Mouse (Mus musculus) kidney, postnatal 0 days (tissue): ENCODE data around the gene Tank. TPM values are rescaled to one million over a fixed set of nuclear protein-coding genes. Genes with fewer than 3 reads are reported as not detected.

Source experiments
- ATAC-seq: fragments of 200-750 bp; cut with Nextera tagmentation; replicated peaks from 2 replicates; pipeline ENCODE4 v1.8.0; 2017; ENCODE audit warnings: low read depth, moderate number of reproducible peaks, moderate TSS enrichment, moderate library complexity; ENCODE audit not compliant: low FRiP score
- DNase-seq: peaks from one replicate; pipeline ENCODE4 v3.0.0-alpha.2; 2016; ENCODE audit warnings: low spot score
- H3K27ac ChIP-seq: fragments of 300-500 bp; sonication (generic); 2 replicates; pipeline ENCODE4 v1.5.1; 2014; ENCODE audit warnings: mild to moderate bottlenecking
- H3K27me3 ChIP-seq: fragments of 300-500 bp; sonication (generic); 2 replicates; pipeline ENCODE4 v1.6.1; 2014; ENCODE audit warnings: low read length, mixed read lengths; ENCODE audit not compliant: insufficient read depth
- H3K36me3 ChIP-seq: fragments of 300-500 bp; sonication (generic); 2 replicates; pipeline ENCODE4 v1.6.1; 2014; ENCODE audit warnings: low read length, mixed read lengths; ENCODE audit not compliant: insufficient read depth
- H3K4me1 ChIP-seq: fragments of 300-500 bp; sonication (generic); replicated peaks from 2 replicates; pipeline ENCODE4 v1.6.1; 2014; ENCODE audit warnings: antibody characterized with exemption, low read length, mixed read lengths; ENCODE audit not compliant: insufficient read depth
- H3K4me2 ChIP-seq: fragments of 300-500 bp; sonication (generic); 2 replicates; pipeline ENCODE4 v1.6.1; 2014; ENCODE audit warnings: mild to moderate bottlenecking, low read length, moderate library complexity, mixed read lengths
- H3K4me3 ChIP-seq: fragments of 300-500 bp; sonication (generic); replicated peaks from 2 replicates; pipeline ENCODE4 v1.5.1; 2014; ENCODE audit warnings: low read depth, low read length
- H3K9ac ChIP-seq: fragments of 300-500 bp; sonication (generic); 2 replicates; pipeline ENCODE4 v1.6.1; 2014; ENCODE audit warnings: low read depth, low read length
- H3K9me3 ChIP-seq: fragments of 300-500 bp; sonication (generic); replicated peaks from 2 replicates; pipeline ENCODE4 v1.6.1; 2016; ENCODE audit warnings: low read length, inconsistent platforms, mixed read lengths
- CTCF ChIP-seq: IDR thresholded peaks from 2 replicates; pipeline ENCODE4 v1.5.1; 2016; ENCODE audit warnings: antibody characterized with exemption, low read depth, mild to moderate bottlenecking, moderate library complexity
- WGBS: fragments of 180-500 bp; shearing (Covaris S2); extraction: QIAGEN DNeasy Blood & Tissue Kit; methylation state at CpG from one replicate; pipeline ENCODE4 v1.1.7; 2014; 5-methylcytosine and 5-hydroxymethylcytosine counted together
- polyA plus RNA-seq: library from polyadenylated mRNA; unstranded; fragments of >200 nt; fragmentation: Nextera tagmentation; extraction: Ambion mirVana; gene quantifications from 2 replicates; pipeline ENCODE4 v1.2.1, GENCODE M21; 2015

Gene Tank
- polyA plus RNA-seq, 1 experiment from 2014 or later, result 21.9 TPM

- no peak overlapping the region for H3K4me2 ChIP-seq
- H3K27me3 ChIP-seq, result no peaks in the 10 kb centered on the region
- no peaks in the 10 kb centered on the region for H3K9me3 ChIP-seq
- ATAC-seq (0 out of 2 replicates have a peak, but pooled peaks have one; percentile 40), DNase-seq (peak; percentile 81)
- no peak overlapping the region for H3K9ac ChIP-seq
- H3K4me3 ChIP-seq, result no peak overlapping the region
- TF ChIP-seq CTCF, result peak; percentile 95
- H3K36me3 ChIP-seq, result 0 out of 2 replicates have a peak, but pooled peaks cover 3% of the 10 kb centered on the region
- H3K4me1 ChIP-seq, result no peaks in the 10 kb centered on the region
- WGBS, result 55% methylated on average over 6 of the region's 6 CpGs
- no peak overlapping the region for H3K27ac ChIP-seq
Measured at GRCm38 (mm10) chr2:61642452-61643368, 64.3 kb downstream of the Tank start.

- Histone ChIP-seq H3K9me3 (no peaks in the 10 kb centered on the region), H3K27ac (no peak overlapping the region), H3K4me2 (no peak overlapping the region), H3K36me3 (peaks cover 3% of the 10 kb centered on the region; the same call in 1 of the 2 replicates), H3K27me3 (no peaks in the 10 kb centered on the region; the same call in 1 of the 2 replicates), H3K4me3 (no peak overlapping the region), H3K9ac (no peak overlapping the region), H3K4me1 (peaks cover 8% of the 10 kb centered on the region; the same call in 1 of the 2 replicates)
- DNase-seq, result no peak
- no peak for ATAC-seq
- 84% methylated on average over 4 of the region's 4 CpGs for WGBS
- TF ChIP-seq CTCF, result no peak
Measured at GRCm38 (mm10) chr2:61651206-61651605, 72.8 kb downstream of the Tank start.

DNA sequence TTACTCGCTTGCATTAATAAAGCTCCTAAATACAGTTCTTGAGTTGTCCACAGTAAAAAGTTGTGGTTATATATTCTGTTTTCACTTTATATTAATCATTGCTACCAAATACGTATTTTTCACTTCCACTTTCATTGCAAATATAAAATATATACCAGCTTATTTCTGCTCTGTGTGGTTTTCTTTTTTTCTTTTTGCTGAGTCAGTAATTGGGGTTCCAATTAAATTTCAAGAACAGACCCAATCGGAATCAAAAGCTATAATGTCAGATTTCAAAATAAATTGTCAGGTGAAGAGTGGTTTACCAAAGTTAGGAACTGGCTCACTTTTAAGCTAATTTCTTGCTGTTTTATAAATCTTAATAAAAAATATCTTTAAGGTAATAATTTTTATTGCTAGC, 73.3 kb downstream of the Tank start:
- H3K9me3 ChIP-seq, result no peaks in the 10 kb centered on the region
- DNase-seq, result no peak
- H3K36me3 ChIP-seq, result peaks cover 2% of the 10 kb centered on the region; the same call in 1 of the 2 replicates
- H3K4me1 ChIP-seq, result peaks cover 9% of the 10 kb centered on the region; the same call in 1 of the 2 replicates
- H3K4me3 ChIP-seq, result no peak overlapping the region
- no peak overlapping the region for H3K9ac ChIP-seq
- TF ChIP-seq CTCF, result no peak
- H3K27ac ChIP-seq, result no peak overlapping the region
- 83% methylated on average over 3 of the region's 3 CpGs for WGBS
- H3K4me2 ChIP-seq, result no peak overlapping the region
- ATAC-seq, result no peak
- no peaks in the 10 kb centered on the region; the same call in 1 of the 2 replicates for H3K27me3 ChIP-seq

GRCm38 (mm10) chr2:61655046-61655381, 76.6 kb downstream of the Tank start:
- Histone ChIP-seq H3K9me3 (no peaks in the 10 kb centered on the region), H3K36me3 (no peaks in the 10 kb centered on the region; the same call in 1 of the 2 replicates), H3K9ac (peak overlapping the region; percentile 28; the same call in 1 of the 2 replicates), H3K4me2 (peak overlapping the region; percentile 97), H3K4me3 (peak overlapping the region; percentile 51), H3K27ac (no peak overlapping the region), H3K4me1 (peaks cover 11% of the 10 kb centered on the region; the same call in 1 of the 2 replicates), H3K27me3 (no peaks in the 10 kb centered on the region; the same call in 1 of the 2 replicates)
- ATAC-seq (no peak), DNase-seq (no peak)
- WGBS, result 27% methylated on average over 12 of the region's 12 CpGs
- no peak for TF ChIP-seq CTCF

GRCm38 (mm10) chr2:61655382-61656281, 77.2 kb downstream of the Tank start:
- no peaks in the 10 kb centered on the region; the same call in 1 of the 2 replicates for H3K27me3 ChIP-seq
- H3K9me3 ChIP-seq, result no peaks in the 10 kb centered on the region
- no peaks in the 10 kb centered on the region for H3K36me3 ChIP-seq
- no peak for TF ChIP-seq CTCF
- ATAC-seq (0 out of 2 replicates have a peak, but pooled peaks have one; percentile 40), DNase-seq (peak; percentile 38)
- H3K4me3 ChIP-seq, result peak overlapping the region; percentile 51
- H3K4me2 ChIP-seq, result peak overlapping the region; percentile 97
- WGBS, result under 1% methylated on average over 46 of the region's 46 CpGs
- H3K9ac ChIP-seq, result peak overlapping the region; percentile 28; the same call in 1 of the 2 replicates
- peaks cover 11% of the 10 kb centered on the region; the same call in 1 of the 2 replicates for H3K4me1 ChIP-seq
- no peak overlapping the region for H3K27ac ChIP-seq
